Mouse (Mus musculus): ENCODE results near the gene Shisal2a.

Shisal2a gene

GRCm38 (mm10) chr4:108335413-108335812 lies 47.7 kb downstream of the Shisal2a start:
- DNase-seq, result no peak

DNA sequence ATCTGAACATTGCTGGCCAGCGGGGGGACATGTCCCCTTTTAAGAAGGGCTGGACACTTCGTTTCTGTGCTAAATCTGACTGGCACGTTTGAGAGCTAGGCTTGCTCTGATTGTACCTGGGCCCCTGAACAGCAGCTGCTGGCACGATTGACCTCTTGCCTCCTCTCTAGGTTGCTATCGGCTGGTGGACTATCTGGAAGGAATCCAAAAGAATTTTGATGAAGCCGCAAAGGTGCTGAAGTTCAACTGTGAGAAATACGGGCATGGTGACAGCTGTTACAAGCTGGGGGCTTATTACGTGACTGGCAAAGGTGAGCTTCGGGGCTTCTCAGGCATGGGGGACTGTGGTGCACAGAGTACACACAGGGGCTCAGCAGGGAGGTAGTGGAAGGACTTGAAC lies 51.1 kb downstream of the Shisal2a start:
- no peak for DNase-seq

DNA sequence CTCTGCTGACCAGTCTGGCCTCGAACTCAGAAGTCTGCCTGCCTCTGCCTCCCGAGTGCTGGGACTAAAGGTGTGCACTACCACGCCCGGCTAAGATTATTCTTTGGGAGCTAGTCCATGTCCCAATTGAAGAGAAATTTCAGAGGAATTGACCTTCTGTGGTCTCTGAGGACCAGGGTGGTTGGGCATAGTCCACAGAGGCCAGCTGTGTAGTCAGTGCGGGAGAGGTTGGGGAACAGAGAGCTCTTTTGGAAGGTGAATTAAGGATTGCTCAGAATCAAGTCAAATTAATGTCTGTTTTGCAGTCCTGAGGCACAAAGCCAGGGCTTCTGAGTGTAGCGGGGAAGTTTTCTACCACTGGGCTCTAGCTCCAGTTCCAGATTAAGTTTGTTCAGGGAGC lies 53.3 kb downstream of the Shisal2a start:
- DNase-seq, result no peak

DNA sequence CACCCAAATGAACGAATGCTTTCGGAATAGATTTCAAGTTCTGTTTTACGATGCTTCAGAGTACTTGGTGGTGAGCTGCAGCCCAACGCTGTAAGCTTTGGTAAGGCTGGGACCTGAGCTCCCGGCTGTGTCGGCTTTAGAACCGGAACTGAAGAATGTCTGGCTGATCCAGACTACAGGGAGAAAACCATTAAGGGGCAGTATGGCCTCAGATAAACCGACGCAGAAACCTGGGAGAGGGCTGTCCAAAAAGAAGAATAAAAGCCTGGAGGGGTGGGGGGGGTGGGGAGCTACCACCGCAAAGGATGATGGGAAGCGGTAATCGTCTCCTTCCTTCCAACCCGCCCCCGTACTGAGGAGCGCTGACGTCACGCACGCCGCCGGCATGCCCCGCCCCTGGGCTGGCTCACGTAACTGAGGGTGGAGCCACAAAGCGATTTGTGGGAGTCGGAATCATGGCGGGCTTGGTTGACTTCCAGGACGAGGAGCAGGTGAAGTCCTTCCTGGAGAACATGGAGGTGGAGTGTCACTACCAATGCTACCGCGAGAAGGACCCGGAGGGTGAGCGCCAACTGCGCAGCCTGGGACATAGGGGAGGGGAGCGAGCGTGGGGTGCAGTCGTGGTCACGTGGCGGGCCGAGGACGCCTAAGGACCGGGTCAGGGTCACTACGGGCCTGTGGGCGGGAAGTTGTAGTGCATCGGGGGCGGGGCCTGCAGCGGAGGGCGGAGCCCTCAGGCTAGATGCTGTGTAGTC lies 55.2 kb downstream of the Shisal2a start, which contains the start of gene Coa7:
Coa7 (plus strand) TSS at position 411 of the 755 bp plus-strand sequence.
- peak; percentile 96 for DNase-seq

GRCm38 (mm10) chr4:108327071-108327579 lies 56.0 kb downstream of the Shisal2a start:
- DNase-seq, result peak; percentile 50

- no peak for DNase-seq
Measured at GRCm38 (mm10) chr4:108323588-108323987, 59.6 kb downstream of the Shisal2a start.

- DNase-seq, result no peak
Measured at GRCm38 (mm10) chr4:108320627-108321380, 62.3 kb downstream of the Shisal2a start.

- DNase-seq, result no peak
Measured at GRCm38 (mm10) chr4:108319747-108320146, 63.4 kb downstream of the Shisal2a start.

DNA sequence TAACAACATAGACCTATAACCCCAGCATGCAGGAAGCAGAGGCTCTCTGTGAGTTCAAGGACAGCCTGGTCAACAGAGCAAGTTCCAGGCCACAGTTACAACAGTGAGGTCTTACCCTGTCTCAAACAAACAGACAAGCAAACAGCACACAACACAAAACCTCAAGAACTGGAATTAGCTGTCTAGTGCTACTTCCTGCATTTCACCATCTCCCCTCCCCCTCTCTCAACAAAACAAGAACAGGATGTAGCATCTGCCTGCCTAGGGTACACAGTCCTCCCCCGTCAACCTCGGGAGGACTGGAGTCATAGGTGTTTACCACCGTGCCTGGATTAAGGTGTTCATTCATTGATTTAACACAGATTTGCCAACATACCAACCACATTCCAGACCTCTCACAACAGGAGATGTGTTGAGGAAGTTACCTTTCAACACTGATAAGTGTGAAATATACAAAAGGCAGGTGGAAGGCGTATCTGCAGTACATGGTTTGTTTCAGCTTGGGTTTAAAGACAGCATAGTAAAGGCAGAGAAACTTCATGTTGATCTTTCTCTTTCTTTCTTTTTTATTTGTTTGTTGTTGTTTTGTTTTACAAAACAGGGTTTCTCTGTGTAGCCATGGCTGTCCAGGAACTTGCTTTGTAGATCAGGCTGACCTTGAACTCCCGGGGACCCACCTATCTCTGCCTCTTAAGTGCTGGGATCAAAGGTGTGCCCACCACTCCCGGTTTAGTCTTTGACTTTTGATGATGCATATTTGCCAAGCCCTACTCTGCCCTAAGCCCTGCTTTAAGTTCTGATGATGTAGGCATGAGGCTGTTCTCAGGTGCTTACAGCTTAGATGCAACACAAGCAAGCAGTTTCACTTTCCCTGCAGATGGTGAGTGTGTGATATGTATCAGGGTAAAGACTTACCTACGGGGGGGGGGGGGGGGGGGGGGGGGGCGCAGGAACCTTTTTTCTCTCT lies 64.2 kb downstream of the Shisal2a start:
- peak; percentile 63 for DNase-seq

Measured in layer of hippocampus, adult 9-11 months (tissue).